7 mouse cellular contexts compared by ENCODE assay signal in the genomic region with DNA sequence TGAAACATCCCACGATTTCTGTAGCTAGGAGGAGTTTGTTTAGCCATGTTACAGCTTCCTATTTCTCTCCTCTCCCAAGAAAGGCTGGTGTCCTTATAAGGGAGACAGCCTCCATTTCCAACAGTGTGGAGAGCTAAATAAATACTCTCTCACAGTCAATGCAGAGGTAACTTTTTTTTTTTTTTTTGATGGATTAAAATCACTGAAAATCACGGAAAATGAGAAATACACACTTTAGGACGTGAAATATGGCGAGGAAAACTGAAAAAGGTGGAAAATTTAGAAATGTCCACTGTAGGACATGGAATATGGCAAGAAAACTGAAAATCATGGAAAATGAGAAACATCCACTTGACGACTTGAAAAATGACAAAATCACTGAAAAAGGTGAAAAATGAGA.
DNase-seq lines count a peak whose midpoint lies in the region.
"Not testable (repeated sequence)": the region's sequence is repeated elsewhere in the genome, so short reads cannot be mapped to it uniquely, and the experiment has no call there.

No protein-coding gene starts in this region.

- intact Hi-C loops in gastrocnemius, postnatal 36 days (cut with DNase I): not testable (repeated sequence)

- peak; percentile 36 for DNase-seq in adipocyte (ENCODE audit: low spot score)
- peak; percentile 99 to 100 for DNase-seq in cerebellum, postnatal 4 days (ENCODE audit: low spot score in 2 of 2)
- DNase-seq in gastrocnemius, postnatal 36 days: peak; percentile 17 to 91
- DNase-seq in kidney, adult 18-20 months: peak; percentile 9
- peak; percentile 47 to 52 for DNase-seq in layer of hippocampus, postnatal 14 days (ENCODE audit: low spot score in 2 of 2)
- DNase-seq in lung, postnatal 25 days (ENCODE audit: low spot score): peak; percentile 43
- peak; percentile 86 to 88 for DNase-seq in spleen, postnatal 10 days (ENCODE audit: low spot score in 2 of 2)

Comparison
In these comparisons a context has a peak if more than half of its experiments do, and no peak if none do; other contexts are left out.
1. Peak in every context shown above with its lines: DNase-seq.
2. DNase-seq: peak in every context shown above with its lines; median percentile 100 in cerebellum, postnatal 4 days; 87 in spleen, postnatal 10 days; 54 in gastrocnemius, postnatal 36 days; 50 in layer of hippocampus, postnatal 14 days; 43 in lung, postnatal 25 days; 36 in adipocyte; 9 in kidney, adult 18-20 months.